Mouse (Mus musculus): ENCODE results near the gene Sfi1. TPM values are rescaled to one million over a fixed set of nuclear protein-coding genes. Genes with fewer than 3 reads are reported as not detected.
A peak's percentile ranks its signal among the peaks of the same experiment; 100 is the strongest.
"Not testable (repeated sequence)": the region's sequence is repeated elsewhere in the genome, so short reads cannot be mapped to it uniquely, and the experiment has no call there.

The Sfi1 gene
- polyA plus RNA-seq, 1 experiment from 2014 or later = 4.0 TPM

GRCm38 (mm10) chr11:3173425-3174318 is 19.6 kb downstream of the Sfi1 start:
- H3K4me2 ChIP-seq (replicated peaks; ENCODE audit: low read depth); H3K9ac ChIP-seq (ENCODE audit: low read depth, low read length); H3K4me3 ChIP-seq (ENCODE audit: low read depth, low read length); H3K27ac ChIP-seq (ENCODE audit: low read depth, low read length); H3K27me3 ChIP-seq (replicated peaks; ENCODE audit: control insufficient read depth, insufficient read depth, low read length); H3K4me1 ChIP-seq (replicated peaks; ENCODE audit: control insufficient read depth, insufficient read depth, low read length); H3K36me3 ChIP-seq (ENCODE audit: control insufficient read depth, insufficient read depth): not testable (repeated sequence)
- 79% methylated on average over 11 of the region's 11 CpGs for WGBS
- peak; percentile 46 for ATAC-seq
- peaks cover 14% of the 10 kb centered on the region for H3K9me3 ChIP-seq (ENCODE audit: control insufficient read depth)

- peaks cover 16% of the 10 kb centered on the region for H3K9me3 ChIP-seq (ENCODE audit: control insufficient read depth)
- not testable (repeated sequence) for H3K27ac ChIP-seq (ENCODE audit: low read depth, low read length); H3K4me2 ChIP-seq (replicated peaks; ENCODE audit: low read depth); H3K9ac ChIP-seq (ENCODE audit: low read depth, low read length); H3K4me1 ChIP-seq (replicated peaks; ENCODE audit: control insufficient read depth, insufficient read depth, low read length); H3K27me3 ChIP-seq (replicated peaks; ENCODE audit: control insufficient read depth, insufficient read depth, low read length); ATAC-seq; H3K4me3 ChIP-seq (ENCODE audit: low read depth, low read length); H3K36me3 ChIP-seq (ENCODE audit: control insufficient read depth, insufficient read depth)
- 31% methylated on average over 3 of the region's 6 CpGs for WGBS
Measured at GRCm38 (mm10) chr11:3172526-3172925, 20.7 kb downstream of the Sfi1 start.

- ATAC-seq; H3K4me1 ChIP-seq (replicated peaks; ENCODE audit: control insufficient read depth, insufficient read depth, low read length); H3K4me3 ChIP-seq (ENCODE audit: low read depth, low read length); H3K36me3 ChIP-seq (ENCODE audit: control insufficient read depth, insufficient read depth); H3K4me2 ChIP-seq (replicated peaks; ENCODE audit: low read depth); H3K27me3 ChIP-seq (replicated peaks; ENCODE audit: control insufficient read depth, insufficient read depth, low read length); H3K9ac ChIP-seq (ENCODE audit: low read depth, low read length); H3K27ac ChIP-seq (ENCODE audit: low read depth, low read length): not testable (repeated sequence)
- WGBS = 75% methylated on average over 1 of the region's 1 CpGs
- peaks cover 16% of the 10 kb centered on the region for H3K9me3 ChIP-seq (ENCODE audit: control insufficient read depth)
Measured at GRCm38 (mm10) chr11:3171931-3172330, 21.3 kb downstream of the Sfi1 start.

GRCm38 (mm10) chr11:3169042-3169441 is 24.2 kb downstream of the Sfi1 start:
- not testable (repeated sequence) for H3K27me3 ChIP-seq (replicated peaks; ENCODE audit: control insufficient read depth, insufficient read depth, low read length); H3K4me2 ChIP-seq (replicated peaks; ENCODE audit: low read depth); H3K4me1 ChIP-seq (replicated peaks; ENCODE audit: control insufficient read depth, insufficient read depth, low read length); H3K9ac ChIP-seq (ENCODE audit: low read depth, low read length); H3K36me3 ChIP-seq (ENCODE audit: control insufficient read depth, insufficient read depth); H3K4me3 ChIP-seq (ENCODE audit: low read depth, low read length); H3K27ac ChIP-seq (ENCODE audit: low read depth, low read length)
- 60% methylated on average over 2 of the region's 2 CpGs for WGBS
- peaks cover 20% of the 10 kb centered on the region for H3K9me3 ChIP-seq (ENCODE audit: control insufficient read depth)
- peak; percentile 17; the same call in 1 of the 2 replicates for ATAC-seq

GRCm38 (mm10) chr11:3167571-3168001 is 25.7 kb downstream of the Sfi1 start:
- not testable (repeated sequence) for H3K27ac ChIP-seq (ENCODE audit: low read depth, low read length); H3K36me3 ChIP-seq (ENCODE audit: control insufficient read depth, insufficient read depth); H3K9ac ChIP-seq (ENCODE audit: low read depth, low read length); H3K4me1 ChIP-seq (replicated peaks; ENCODE audit: control insufficient read depth, insufficient read depth, low read length); H3K4me3 ChIP-seq (ENCODE audit: low read depth, low read length); H3K27me3 ChIP-seq (replicated peaks; ENCODE audit: control insufficient read depth, insufficient read depth, low read length); H3K4me2 ChIP-seq (replicated peaks; ENCODE audit: low read depth)
- ATAC-seq = peak; percentile 7; the same call in 1 of the 2 replicates
- peaks cover 14% of the 10 kb centered on the region for H3K9me3 ChIP-seq (ENCODE audit: control insufficient read depth)
- WGBS = 75% methylated on average over 4 of the region's 4 CpGs

GRCm38 (mm10) chr11:3167129-3167528 is 26.1 kb downstream of the Sfi1 start:
- ATAC-seq = peak; percentile 11; the same call in 1 of the 2 replicates
- not testable (repeated sequence) for H3K9ac ChIP-seq (ENCODE audit: low read depth, low read length); H3K4me3 ChIP-seq (ENCODE audit: low read depth, low read length); H3K27me3 ChIP-seq (replicated peaks; ENCODE audit: control insufficient read depth, insufficient read depth, low read length); H3K4me2 ChIP-seq (replicated peaks; ENCODE audit: low read depth); H3K4me1 ChIP-seq (replicated peaks; ENCODE audit: control insufficient read depth, insufficient read depth, low read length); H3K36me3 ChIP-seq (ENCODE audit: control insufficient read depth, insufficient read depth); H3K27ac ChIP-seq (ENCODE audit: low read depth, low read length)
- peaks cover 18% of the 10 kb centered on the region for H3K9me3 ChIP-seq (ENCODE audit: control insufficient read depth)
- WGBS = 95% methylated on average over 4 of the region's 4 CpGs

- H3K27ac ChIP-seq (ENCODE audit: low read depth, low read length); H3K9ac ChIP-seq (ENCODE audit: low read depth, low read length); H3K36me3 ChIP-seq (ENCODE audit: control insufficient read depth, insufficient read depth); H3K4me1 ChIP-seq (replicated peaks; ENCODE audit: control insufficient read depth, insufficient read depth, low read length); H3K27me3 ChIP-seq (replicated peaks; ENCODE audit: control insufficient read depth, insufficient read depth, low read length); H3K4me2 ChIP-seq (replicated peaks; ENCODE audit: low read depth); H3K4me3 ChIP-seq (ENCODE audit: low read depth, low read length); ATAC-seq: not testable (repeated sequence)
- peaks cover 14% of the 10 kb centered on the region for H3K9me3 ChIP-seq (ENCODE audit: control insufficient read depth)
Measured at GRCm38 (mm10) chr11:3166321-3166720, 26.9 kb downstream of the Sfi1 start.

- peak; percentile 22 for ATAC-seq
- WGBS = 79% methylated on average over 3 of the region's 5 CpGs
- not testable (repeated sequence) for H3K4me1 ChIP-seq (replicated peaks; ENCODE audit: control insufficient read depth, insufficient read depth, low read length)
Measured at GRCm38 (mm10) chr11:3165210-3165782, 28.0 kb downstream of the Sfi1 start.

GRCm38 (mm10) chr11:3163661-3164060 is 29.6 kb downstream of the Sfi1 start:
- H3K27ac ChIP-seq (ENCODE audit: low read depth, low read length); H3K9ac ChIP-seq (ENCODE audit: low read depth, low read length); ATAC-seq; H3K27me3 ChIP-seq (replicated peaks; ENCODE audit: control insufficient read depth, insufficient read depth, low read length); H3K4me1 ChIP-seq (replicated peaks; ENCODE audit: control insufficient read depth, insufficient read depth, low read length); H3K4me3 ChIP-seq (ENCODE audit: low read depth, low read length); H3K36me3 ChIP-seq (ENCODE audit: control insufficient read depth, insufficient read depth); H3K4me2 ChIP-seq (replicated peaks; ENCODE audit: low read depth): not testable (repeated sequence)
- peaks cover 15% of the 10 kb centered on the region for H3K9me3 ChIP-seq (ENCODE audit: control insufficient read depth)
- WGBS = 42% methylated on average over 3 of the region's 3 CpGs

More at GRCm38 (mm10) chr11:3165210-3165782, 28.0 kb downstream of the Sfi1 start:
- not testable (repeated sequence) for H3K36me3 ChIP-seq (ENCODE audit: control insufficient read depth, insufficient read depth); H3K4me2 ChIP-seq (replicated peaks; ENCODE audit: low read depth); H3K27me3 ChIP-seq (replicated peaks; ENCODE audit: control insufficient read depth, insufficient read depth, low read length); H3K9ac ChIP-seq (ENCODE audit: low read depth, low read length); H3K27ac ChIP-seq (ENCODE audit: low read depth, low read length); H3K4me3 ChIP-seq (ENCODE audit: low read depth, low read length)
- peaks cover 15% of the 10 kb centered on the region for H3K9me3 ChIP-seq (ENCODE audit: control insufficient read depth)
